Mouse (Mus musculus): ENCODE results near the gene Lypd1. TPM values are rescaled to one million over a fixed set of nuclear protein-coding genes. Genes with fewer than 3 reads are reported as not detected.

Gene Lypd1
- polyA plus RNA-seq, 1 experiment from 2014 or later = 0.59 TPM

DNA sequence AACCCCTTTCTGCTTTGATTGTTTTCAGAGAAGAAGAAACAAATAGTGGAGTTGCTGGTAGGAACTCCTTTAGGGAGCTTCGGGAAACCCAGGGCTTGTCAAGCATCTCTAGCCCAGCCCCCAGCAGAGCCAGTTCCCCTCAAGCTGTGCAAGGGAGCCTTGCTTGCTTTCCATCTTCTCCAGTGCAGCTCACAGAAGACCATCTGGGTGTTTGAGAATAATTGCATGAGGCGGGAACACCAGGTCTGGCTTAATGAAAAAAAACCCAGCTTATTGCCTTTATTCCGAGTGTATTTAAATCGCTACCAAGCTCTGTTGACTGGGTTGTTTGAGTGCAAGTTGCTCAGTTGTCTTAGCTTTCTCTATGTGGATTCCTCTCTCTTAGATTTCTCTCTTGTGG, 89.3 kb downstream of the Lypd1 start:
- H3K27ac ChIP-seq (ENCODE audit: low read depth) = no peak overlapping the region
- no peak for TF ChIP-seq EP300 (IDR thresholded peaks at IDR 0.05; ENCODE audit: low read depth)
- no peak for TF ChIP-seq CTCF (IDR thresholded peaks at IDR 0.05; ENCODE audit: low read depth)
- H3K4me3 ChIP-seq (ENCODE audit: low read depth, low read length) = no peak overlapping the region
- no peaks in the 10 kb centered on the region for H3K9me3 ChIP-seq (ENCODE audit: low read length)
- H3K27me3 ChIP-seq (ENCODE audit: insufficient read depth, low read length) = no peaks in the 10 kb centered on the region
- H3K9ac ChIP-seq (replicated peaks) = no peak overlapping the region
- no peaks in the 10 kb centered on the region for H3K4me1 ChIP-seq (ENCODE audit: insufficient read depth)
- H3K36me3 ChIP-seq (replicated peaks; ENCODE audit: insufficient read depth, low read length) = no peaks in the 10 kb centered on the region
- no peak for ATAC-seq
- 77% methylated on average over 4 of the region's 4 CpGs for WGBS (ENCODE audit: insufficient replicate concordance)
- H3K4me2 ChIP-seq (ENCODE audit: low read depth, low read length) = no peak overlapping the region
- DNase-seq = no peak

DNA sequence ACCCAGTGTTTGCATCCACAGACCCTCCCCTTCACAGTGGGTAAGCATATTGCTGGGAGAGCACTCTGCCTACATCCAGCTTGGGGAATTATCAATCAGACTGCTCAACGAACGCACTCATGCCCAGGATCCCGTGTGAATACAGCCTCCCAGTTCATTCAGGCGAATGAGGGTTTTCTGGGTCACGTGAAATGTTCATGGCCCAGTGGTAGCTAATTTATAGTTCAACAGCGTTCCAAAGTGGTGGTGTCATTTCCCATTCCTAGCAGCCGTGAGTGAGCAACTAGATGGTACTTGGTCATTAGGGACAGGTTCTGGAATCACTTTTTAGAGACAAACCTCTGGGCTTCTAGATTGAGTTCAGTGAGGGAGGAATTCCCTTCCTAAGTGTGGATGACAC, 91.8 kb downstream of the Lypd1 start:
- no peak overlapping the region for H3K4me3 ChIP-seq (ENCODE audit: low read depth, low read length)
- H3K27me3 ChIP-seq (ENCODE audit: insufficient read depth, low read length) = no peaks in the 10 kb centered on the region
- no peaks in the 10 kb centered on the region for H3K36me3 ChIP-seq (replicated peaks; ENCODE audit: insufficient read depth, low read length)
- no peaks in the 10 kb centered on the region for H3K4me1 ChIP-seq (ENCODE audit: insufficient read depth)
- no peak overlapping the region for H3K27ac ChIP-seq (ENCODE audit: low read depth)
- DNase-seq (no peak), ATAC-seq (no peak)
- H3K9ac ChIP-seq (replicated peaks) = no peak overlapping the region
- 79% methylated on average over 7 of the region's 7 CpGs for WGBS (ENCODE audit: insufficient replicate concordance)
- no peak overlapping the region for H3K4me2 ChIP-seq (ENCODE audit: low read depth, low read length)
- H3K9me3 ChIP-seq (ENCODE audit: low read length) = no peaks in the 10 kb centered on the region
- no peak for TF ChIP-seq CTCF (IDR thresholded peaks at IDR 0.05; ENCODE audit: low read depth)
- no peak for TF ChIP-seq EP300 (IDR thresholded peaks at IDR 0.05; ENCODE audit: low read depth)

Other genes with a start within 250 kb of the Lypd1 start
- gene Gpr39, start 236.1 kb downstream of the Lypd1 start, polyA plus RNA-seq (2015; fragmentation: Nextera tagmentation; extraction: Ambion mirVana) = 3.4 and 3.7 TPM in 2 replicates

Data from liver, postnatal 0 days (tissue).